Mouse (Mus musculus) ES-E14 (cell line): ENCODE data around the gene Cenpu. TPM values are rescaled to one million over a fixed set of nuclear protein-coding genes. Genes with fewer than 3 reads are reported as not detected.

Experiments used
- DNase-seq: peaks from one replicate; pipeline ENCODE4 v3.0.0-alpha.2; 2013; ENCODE audit warnings: low read depth, low spot score
- H3K27ac ChIP-seq: 2 replicates; pipeline ENCODE4 v1.5.1; 2012; ENCODE audit warnings: low read depth, mild to moderate bottlenecking, low read length, moderate library complexity, mixed read lengths; ENCODE audit not compliant: poor library complexity, insufficient read depth, severe bottlenecking
- H3K36me3 ChIP-seq: 2 replicates; pipeline ENCODE4 v1.6.1; 2012; ENCODE audit warnings: mild to moderate bottlenecking, low read length, moderate library complexity, mixed read lengths; ENCODE audit not compliant: control insufficient read depth, poor library complexity, insufficient read depth, severe bottlenecking
- H3K4me1 ChIP-seq, 2 experiments: fragments of 150-350 bp in 1 of 2; sonication (generic) in 1 of 2; 2 replicates each; pipeline ENCODE4 v1.6.1; 2012; ENCODE audit warnings: low read length in 2 of 2, mild to moderate bottlenecking in 1 of 2, mixed read lengths in 1 of 2; ENCODE audit not compliant: control insufficient read depth in 2 of 2, insufficient read depth in 2 of 2, poor library complexity in 1 of 2
- H3K4me3 ChIP-seq, 2 experiments: fragments of 150-350 bp in 1 of 2; sonication (generic) in 1 of 2; 2 replicates each; pipeline ENCODE4 v1.5.1; 2012; ENCODE audit warnings: low read length in 2 of 2, low read depth in 1 of 2, mild to moderate bottlenecking in 1 of 2, mixed read lengths in 1 of 2; ENCODE audit not compliant: insufficient read depth in 1 of 2, poor library complexity in 1 of 2, severe bottlenecking in 1 of 2
- H3K9ac ChIP-seq: 2 replicates; pipeline ENCODE4 v1.6.1; 2012; ENCODE audit warnings: low read depth, mild to moderate bottlenecking, low read length, mixed read lengths; ENCODE audit not compliant: poor library complexity, insufficient read depth, severe bottlenecking
- H3K9me3 ChIP-seq: fragments of 150-350 bp; sonication (generic); 2 replicates; pipeline ENCODE4 v1.6.1; 2012; ENCODE audit warnings: low read depth, mild to moderate bottlenecking, low read length; ENCODE audit not compliant: control insufficient read depth, insufficient read depth
- CHD2 ChIP-seq: IDR thresholded peaks from 2 replicates; pipeline ENCODE4 v1.6.1; 2014; ENCODE audit warnings: mild to moderate bottlenecking, low read depth, low read length, inconsistent platforms
- HCFC1 ChIP-seq: IDR thresholded peaks from 2 replicates; pipeline ENCODE4 v1.6.1; 2012; ENCODE audit warnings: low read length, inconsistent platforms, borderline replicate concordance; ENCODE audit not compliant: insufficient read depth
- MAFK ChIP-seq: IDR thresholded peaks from 2 replicates; pipeline ENCODE4 v1.6.1; 2014; ENCODE audit warnings: mild to moderate bottlenecking, low read depth, low read length, inconsistent platforms; ENCODE audit not compliant: insufficient read depth
- ZC3H11A ChIP-seq: IDR thresholded peaks from 2 replicates; pipeline ENCODE4 v1.6.1; 2012; ENCODE audit warnings: low read depth, mild to moderate bottlenecking, inconsistent platforms, low read length, borderline replicate concordance
- ZNF384 ChIP-seq: IDR thresholded peaks from 2 replicates; pipeline ENCODE4 v1.6.1; 2012; ENCODE audit warnings: low read depth, low read length, inconsistent platforms
- in situ Hi-C, 2 experiments: fragments of 600-800 bp; cut with MboI; formaldehyde crosslinking; loops; one replicate each; pipeline ENCODE4 v1.15.1; 2025; ENCODE audit warnings: low sequenced_read_pairs in 2 of 2, inconsistent platforms in 1 of 2; ENCODE audit not compliant: unreplicated experiment in 2 of 2
- total RNA-seq: library from RNA; depleted of rRNA; stranded (reverse); fragments of 300-350 nt; gene quantifications from 2 replicates; pipeline ENCODE4 v1.2.3, GENCODE M21; 2012; rRNA removed

Cenpu gene
- total RNA-seq: 17.3 and 19.1 TPM in 2 replicates

DNA sequence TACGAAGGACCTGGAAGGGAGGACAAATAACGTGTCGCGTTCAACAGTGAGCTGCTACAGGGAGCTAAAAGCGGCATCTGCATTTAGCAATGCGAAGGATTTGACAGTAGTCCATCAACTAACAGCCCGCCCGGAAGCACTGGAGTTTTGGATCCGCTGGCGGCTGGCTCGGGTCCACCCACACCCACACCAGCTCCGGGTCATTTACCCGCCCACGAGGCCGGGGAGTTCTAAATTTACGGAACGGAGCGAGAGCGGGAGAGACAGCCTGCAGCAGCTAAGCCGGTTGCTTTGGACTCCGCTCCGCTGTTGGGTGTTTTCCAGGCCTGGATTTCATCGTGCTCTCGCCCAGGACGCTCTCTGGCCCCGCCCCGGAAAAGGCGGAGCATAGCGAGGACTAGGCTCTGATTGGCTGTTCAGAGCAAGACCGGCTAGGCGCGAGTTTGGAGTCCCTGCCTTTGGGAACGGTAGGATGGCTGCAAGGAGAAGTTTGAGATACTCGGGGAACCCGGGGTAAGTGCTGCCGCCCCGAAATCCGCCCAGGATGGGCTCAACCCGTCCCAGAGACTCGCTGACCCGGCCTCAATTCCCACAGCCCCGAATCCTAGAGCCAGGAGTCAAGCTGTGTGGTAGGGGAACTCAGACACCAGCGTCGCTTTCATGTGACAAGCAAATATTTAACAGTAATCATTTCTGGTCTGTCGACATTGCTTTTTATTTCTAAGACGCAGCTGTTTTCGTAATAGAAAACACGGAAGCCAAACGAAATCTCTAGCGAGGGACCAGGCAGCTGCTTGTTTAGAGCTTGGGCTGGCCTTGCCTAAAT, at the start of gene Cenpu:
Cenpu (plus strand) TSS at position 414 of the 826 bp plus-strand sequence.
- H3K9me3 ChIP-seq: no peaks in the 10 kb centered on the region
- peak within 1 kb of the TSS; percentile 94 for H3K9ac ChIP-seq
- in situ Hi-C loops: no loop called here
- DNase-seq: peak; percentile 99
- TF ChIP-seq HCFC1: peak; percentile 79; the same call in 1 of the 2 replicates
- TF ChIP-seq ZC3H11A: no peak
- H3K36me3 ChIP-seq: peaks cover 6% of the 10 kb centered on the region
- H3K27ac ChIP-seq: no peak within 1 kb of the TSS
- peaks cover 0 to 2% of the 10 kb centered on the region in 2 experiments; a peak in 1 of 4 replicates for H3K4me1 ChIP-seq
- peak within 1 kb of the TSS; percentile 71 to 91 for H3K4me3 ChIP-seq

DNA sequence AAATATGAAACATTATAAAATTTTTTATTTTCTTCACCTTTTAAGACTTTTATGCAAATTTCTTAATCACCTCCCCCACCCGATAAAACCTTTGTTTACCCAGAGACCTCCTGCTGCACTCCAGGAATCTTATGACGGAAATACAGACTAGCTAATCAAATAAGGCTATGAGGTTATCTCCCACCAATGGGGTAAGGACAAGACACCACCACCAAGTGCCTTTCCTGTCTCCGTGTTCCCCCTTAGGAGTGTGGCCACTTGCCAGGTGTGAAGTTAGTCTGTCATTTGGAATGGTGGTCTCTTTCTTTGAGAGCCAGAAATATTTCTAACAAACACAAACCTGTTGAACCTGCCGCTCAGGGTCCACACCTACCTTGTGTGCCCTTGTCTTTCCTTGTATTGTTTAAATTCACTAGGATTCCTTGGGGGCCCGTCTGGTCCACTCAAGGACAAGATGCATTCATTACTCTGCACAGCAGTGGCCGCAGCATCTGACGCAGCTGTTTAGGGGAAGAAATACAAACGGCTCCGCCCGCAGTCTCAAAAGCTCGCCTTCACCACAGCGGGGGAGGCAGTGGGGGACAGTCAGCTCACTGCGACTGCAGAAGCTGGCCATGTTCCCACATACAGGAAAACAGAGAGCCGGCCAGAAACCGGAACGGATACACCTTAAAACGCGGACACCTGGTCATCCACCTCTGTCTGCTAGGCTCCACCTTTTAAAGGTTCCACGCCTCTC, 49.3 kb upstream of the Cenpu start:
- Histone ChIP-seq H3K4me3 (no peak overlapping the region), H3K27ac (no peak overlapping the region), H3K4me1 (peaks cover 3 to 19% of the 10 kb centered on the region in 2 experiments; a peak in 2 of 4 replicates), H3K9me3 (no peaks in the 10 kb centered on the region), H3K9ac (no peak overlapping the region), H3K36me3 (no peaks in the 10 kb centered on the region)
- TF ChIP-seq MAFK (no peak), HCFC1 (no peak), ZC3H11A (no peak), ZNF384 (no peak), CHD2 (no peak)
- in situ Hi-C loops: no loop called here
- DNase-seq: no peak

DNA sequence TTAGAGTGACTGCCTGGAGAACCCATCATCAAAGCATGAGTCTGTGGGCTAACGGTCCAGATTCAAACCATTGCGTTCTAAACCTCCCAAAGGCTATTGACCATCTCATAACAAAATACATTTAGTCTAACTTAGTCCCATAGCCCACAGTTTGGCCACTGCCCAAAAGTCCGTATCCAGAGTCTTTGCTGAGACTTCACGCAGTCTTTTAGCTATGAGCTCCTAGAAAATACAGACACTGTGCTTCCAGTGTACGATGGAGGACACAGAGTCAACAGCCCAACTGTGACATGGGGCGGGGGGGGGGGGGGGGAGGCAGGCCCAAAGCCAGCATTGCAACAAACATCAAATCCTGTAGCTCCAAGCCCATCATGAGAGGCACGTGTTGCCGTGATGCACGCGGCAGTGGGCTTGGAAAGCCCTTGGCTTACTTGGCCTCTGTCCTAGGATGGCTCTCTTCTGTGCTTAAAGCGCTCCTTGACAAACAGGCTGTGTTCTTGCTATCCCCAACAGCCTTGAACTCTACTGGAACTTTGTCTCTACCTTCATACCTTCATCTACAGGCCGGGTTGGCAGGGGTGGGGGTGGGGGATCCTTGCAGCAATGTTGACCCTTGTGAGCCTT, 48.6 kb upstream of the Cenpu start:
- Histone ChIP-seq H3K36me3 (no peaks in the 10 kb centered on the region), H3K4me3 (no peak overlapping the region), H3K27ac (no peak overlapping the region), H3K9ac (no peak overlapping the region), H3K4me1 (peaks cover 3 to 19% of the 10 kb centered on the region in 2 experiments; a peak in 2 of 4 replicates), H3K9me3 (no peaks in the 10 kb centered on the region)
- no peak for DNase-seq
- TF ChIP-seq MAFK (no peak), CHD2 (no peak), ZC3H11A (no peak), HCFC1 (no peak), ZNF384 (no peak)
- in situ Hi-C loops: no loop called here

DNA sequence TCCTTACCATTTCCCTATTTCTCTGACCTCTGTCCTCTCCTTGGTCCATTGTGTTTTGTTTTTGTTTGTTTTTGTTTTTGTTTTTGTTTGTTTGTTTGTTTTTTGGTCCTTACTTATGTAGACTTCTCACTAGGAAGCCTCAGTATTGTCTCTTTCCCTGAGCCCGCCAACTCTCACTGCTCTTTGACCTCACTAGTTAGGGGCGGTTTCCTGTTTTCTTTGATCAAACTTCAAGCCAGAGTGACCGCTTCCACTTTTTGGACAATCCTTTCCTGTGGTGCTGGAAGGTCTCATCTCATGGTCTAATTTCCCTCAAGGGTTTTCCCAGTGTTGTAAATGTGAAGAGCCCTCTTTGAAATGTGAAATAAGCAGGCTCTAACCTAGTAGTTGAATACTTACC, 47.6 kb upstream of the Cenpu start:
- no peak overlapping the region for H3K4me3 ChIP-seq
- H3K27ac ChIP-seq: no peak overlapping the region
- H3K9ac ChIP-seq: no peak overlapping the region
- H3K9me3 ChIP-seq: no peaks in the 10 kb centered on the region
- in situ Hi-C loops: no loop called here
- peaks cover 3 to 19% of the 10 kb centered on the region in 2 experiments; a peak in 2 of 4 replicates for H3K4me1 ChIP-seq
- TF ChIP-seq ZC3H11A: no peak
- TF ChIP-seq HCFC1: no peak
- TF ChIP-seq ZNF384: no peak
- TF ChIP-seq MAFK: no peak
- no peak for TF ChIP-seq CHD2
- no peaks in the 10 kb centered on the region for H3K36me3 ChIP-seq
- DNase-seq: no peak
